ENCODE assay signal across 15 mouse cellular contexts in the genomic region with DNA sequence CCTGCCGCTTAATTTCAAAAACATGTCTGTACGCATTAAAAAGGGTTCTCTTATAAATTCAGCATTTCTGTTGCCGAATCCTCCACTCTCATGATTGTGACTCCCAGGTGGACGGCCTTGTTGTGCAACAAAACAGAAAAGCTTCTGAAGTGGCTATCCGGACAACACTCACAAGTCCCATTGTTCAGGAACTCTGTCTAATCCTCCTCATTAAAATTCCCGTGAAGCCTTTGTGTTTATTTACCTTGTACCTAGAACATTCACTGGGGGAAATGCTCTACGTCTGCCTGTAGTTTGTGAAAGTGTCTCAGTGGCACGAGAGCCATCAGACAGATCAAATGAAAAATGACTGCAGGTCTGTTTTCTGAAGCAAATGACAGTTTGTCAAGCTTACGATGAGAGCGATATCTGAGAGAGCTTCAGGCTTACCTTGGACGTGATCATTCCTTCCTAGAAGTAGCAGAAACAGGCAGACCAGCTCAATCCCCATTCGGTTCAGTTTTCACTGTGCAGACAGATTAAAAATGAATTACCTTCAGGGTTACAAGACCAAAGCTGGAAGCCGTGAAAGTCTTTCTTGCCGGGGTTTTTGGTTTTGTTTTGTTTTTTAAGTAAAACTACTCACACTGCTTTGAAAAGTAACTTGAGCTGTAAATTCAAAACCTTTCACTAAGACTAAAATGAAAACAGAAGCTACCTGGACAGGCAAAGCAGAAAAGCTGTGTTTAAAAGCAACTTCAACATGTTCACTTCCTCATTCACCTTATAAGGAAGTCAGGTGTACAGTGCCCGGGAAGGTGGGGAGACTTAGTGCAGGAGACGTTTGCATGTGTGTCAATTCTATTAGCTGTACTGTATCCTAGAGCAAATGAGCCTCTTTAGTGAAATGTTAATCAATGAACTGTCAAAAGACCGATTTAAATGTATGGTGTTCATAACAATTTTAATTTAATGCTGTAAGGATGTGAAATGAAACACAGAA. TPM values are rescaled to one million over a fixed set of nuclear protein-coding genes. Genes with fewer than 3 reads are reported as not detected.
A peak's percentile ranks its signal among the peaks of the same experiment; 100 is the strongest.
DNase-seq lines count a peak whose midpoint lies in the region; ATAC-seq and TF ChIP-seq lines count a peak whose summit lies in the region.
"Had no signal": no experiment of that assay in that cellular context is flagged by ENCODE, and none has a peak within 500 bp of the region (broad histone marks: within the 10 kb centered on the region; RNA-seq: fewer than 3 reads in every experiment).

No protein-coding gene starts in this region.

- no peak for TF ChIP-seq POLR2A in small intestine, adult 2 months (IDR thresholded peaks at IDR 0.05; ENCODE audit: low read depth, low read length)

- no peaks in the 10 kb centered on the region for H3K36me3 ChIP-seq in kidney, embryonic 16.5 days (ENCODE audit: insufficient read depth, low read length)
- H3K36me3 ChIP-seq in embryonic facial prominence, embryonic 12.5 days: no peaks in the 10 kb centered on the region
- no peaks in the 10 kb centered on the region for H3K36me3 ChIP-seq in limb, embryonic 15.5 days
- H3K36me3 ChIP-seq in small intestine, adult 2 months (ENCODE audit: control insufficient read depth, insufficient read depth, low read length): peaks cover 6% of the 10 kb centered on the region
- H3K36me3 ChIP-seq: heart, embryonic 10.5 days had no signal

- H3K4me1 ChIP-seq in kidney, embryonic 16.5 days (ENCODE audit: insufficient read depth, low read length): peaks cover 6% of the 10 kb centered on the region; the same call in 1 of the 2 replicates
- peaks cover 5% of the 10 kb centered on the region; the same call in 1 of the 2 replicates for H3K4me1 ChIP-seq in embryonic facial prominence, embryonic 12.5 days
- 0 out of 2 replicates have a peak, but pooled peaks cover 2% of the 10 kb centered on the region for H3K4me1 ChIP-seq in limb, embryonic 15.5 days
- H3K4me1 ChIP-seq in small intestine, adult 2 months (ENCODE audit: control insufficient read depth, insufficient read depth, insufficient read length, low read length): no peaks in the 10 kb centered on the region

- peak overlapping the region; percentile 48; the same call in 1 of the 2 replicates for H3K9ac ChIP-seq in kidney, embryonic 16.5 days (replicated peaks; ENCODE audit: low read length)
- no peak overlapping the region for H3K9ac ChIP-seq in embryonic facial prominence, embryonic 12.5 days
- no peak overlapping the region for H3K9ac ChIP-seq in limb, embryonic 15.5 days

- H3K4me3 ChIP-seq in kidney, embryonic 16.5 days (ENCODE audit: low read length): peak overlapping the region; percentile 23
- H3K4me3 ChIP-seq in embryonic facial prominence, embryonic 12.5 days: no peak overlapping the region
- no peak overlapping the region for H3K4me3 ChIP-seq in limb, embryonic 15.5 days
- peak overlapping the region; percentile 29; the same call in 1 of the 2 replicates for H3K4me3 ChIP-seq in small intestine, adult 2 months (ENCODE audit: low read depth, low read length)
- H3K4me3 ChIP-seq in gastrocnemius, adult 2 months: no peak overlapping the region
- H3K4me3 ChIP-seq: heart, embryonic 10.5 days had no signal

- intact Hi-C loops in gastrocnemius, adult 2 months (cut with DNase I): no loop called here

- H3K9me3 ChIP-seq in kidney, embryonic 16.5 days (ENCODE audit: low read length): no peaks in the 10 kb centered on the region
- H3K9me3 ChIP-seq in embryonic facial prominence, embryonic 12.5 days: no peaks in the 10 kb centered on the region
- H3K9me3 ChIP-seq in limb, embryonic 15.5 days: no peaks in the 10 kb centered on the region
- H3K9me3 ChIP-seq: heart, embryonic 10.5 days had no signal

- 35% methylated on average over 17 of the region's 17 CpGs for WGBS in kidney, embryonic 16.5 days
- 40% methylated on average over 17 of the region's 17 CpGs for WGBS in embryonic facial prominence, embryonic 12.5 days
- WGBS in limb, embryonic 15.5 days: 37% methylated on average over 17 of the region's 17 CpGs
- WGBS in small intestine, adult 2 months: 20% methylated on average over 17 of the region's 17 CpGs

- ATAC-seq in kidney, embryonic 16.5 days (ENCODE audit: low FRiP score, low TSS enrichment): no peak
- ATAC-seq in embryonic facial prominence, embryonic 12.5 days (ENCODE audit: insufficient number of reproducible peaks, insufficient read depth, low FRiP score, low TSS enrichment): no peak
- ATAC-seq in limb, embryonic 15.5 days (ENCODE audit: insufficient number of reproducible peaks, low FRiP score, low TSS enrichment, low read depth): no peak
- no peak for ATAC-seq in granulocyte monocyte progenitor cell, adult 5-6 weeks (replicated peaks; ENCODE audit: poor library complexity, severe bottlenecking)
- ATAC-seq: hindbrain, embryonic 16.5 days had no signal

- no peak for TF ChIP-seq CTCF in small intestine, adult 2 months (IDR thresholded peaks at IDR 0.05; ENCODE audit: extremely low read depth, insufficient read length, insufficient replicate concordance, low read depth, low read length)
- no peak for TF ChIP-seq CTCF in gastrocnemius, adult 2 months (IDR thresholded peaks at IDR 0.05)

- peak overlapping the region; percentile 46 for H3K27ac ChIP-seq in kidney, embryonic 16.5 days (ENCODE audit: low read length)
- H3K27ac ChIP-seq in embryonic facial prominence, embryonic 12.5 days: no peak overlapping the region
- H3K27ac ChIP-seq in limb, embryonic 15.5 days: no peak overlapping the region
- H3K27ac ChIP-seq in small intestine, adult 2 months (ENCODE audit: insufficient read depth, low read depth, low read length): peak overlapping the region; percentile 48
- H3K27ac ChIP-seq in gastrocnemius, adult 2 months: no peak overlapping the region

- H3K27me3 ChIP-seq in kidney, embryonic 16.5 days (ENCODE audit: insufficient read depth, low read length): no peaks in the 10 kb centered on the region
- no peaks in the 10 kb centered on the region for H3K27me3 ChIP-seq in embryonic facial prominence, embryonic 12.5 days
- no peaks in the 10 kb centered on the region for H3K27me3 ChIP-seq in limb, embryonic 15.5 days
- no peaks in the 10 kb centered on the region for H3K27me3 ChIP-seq in small intestine, adult 2 months (ENCODE audit: control insufficient read depth, insufficient read depth, low read length)

- no peak for DNase-seq in kidney, postnatal 25 days
- DNase-seq in gastrocnemius, adult 2 months: no peak
- DNase-seq: cerebellum, adult 9-11 months; layer of hippocampus, postnatal 36 days; spleen, adult 18-20 months; thymus, postnatal 4 days had no signal

- H3K4me2 ChIP-seq in kidney, embryonic 16.5 days (replicated peaks; ENCODE audit: low read depth, low read length): peak overlapping the region; percentile 24
- peak overlapping the region; percentile 23 for H3K4me2 ChIP-seq in embryonic facial prominence, embryonic 12.5 days (replicated peaks)
- H3K4me2 ChIP-seq in limb, embryonic 15.5 days: 0 out of 2 replicates have a peak overlapping the region, but pooled peaks have one; percentile 7
- H3K4me2 ChIP-seq: liver, embryonic 11.5 days had no signal

RNA-seq across cellular contexts. Expression of a gene that starts 49.2 kb away (rescaled TPM):
- 25.6 and 26.6 TPM in 2 replicates for polyA plus RNA-seq in kidney, embryonic 16.5 days (2015; fragmentation: Nextera tagmentation; extraction: Ambion mirVana)
- 2.0 and 2.5 TPM in 2 replicates for polyA plus RNA-seq in embryonic facial prominence, embryonic 12.5 days (2016; fragmentation: Nextera tagmentation; extraction: Ambion mirVana)
- polyA plus RNA-seq in limb, embryonic 15.5 days (2015; fragmentation: Nextera tagmentation; extraction: Ambion mirVana): 3.7 and 4.5 TPM in 2 replicates
- polyA plus RNA-seq in small intestine, adult 2 months (2012; rRNA removed): 1.8 and 11.7 TPM in 2 replicates
- total RNA-seq in granulocyte monocyte progenitor cell, adult 5-6 weeks (2014; fragmentation: Nextera tagmentation): 0.53 TPM in 1 of 2 replicates, not detected in the other
- not detected in 2 replicates for total RNA-seq in granulocyte monocyte progenitor cell, adult 5-6 weeks (2017)
- total RNA-seq in gastrocnemius, adult 2 months (2021): 10 to 100 TPM; 18.3 to 50.1 TPM
- total RNA-seq: neutrophil, adult 5-6 weeks had no signal

Comparison
In these comparisons a context has a peak if more than half of its experiments do, and no peak if none do; other contexts are left out.
1. H3K27ac ChIP-seq: peak in kidney, embryonic 16.5 days (single experiment) and small intestine, adult 2 months (single experiment); none in embryonic facial prominence, embryonic 12.5 days (single experiment), limb, embryonic 15.5 days (single experiment) and gastrocnemius, adult 2 months (single experiment).
2. H3K4me3 ChIP-seq: peak in kidney, embryonic 16.5 days (single experiment) and small intestine, adult 2 months (single experiment); none in embryonic facial prominence, embryonic 12.5 days (single experiment), limb, embryonic 15.5 days (single experiment) and gastrocnemius, adult 2 months (single experiment).
3. Peak in every context shown above with its lines, with median percentiles within 50 percentile points of each other: H3K4me2 ChIP-seq.